Mouse (Mus musculus): ENCODE data around the gene Olfr1044. TPM values are rescaled to one million over a fixed set of nuclear protein-coding genes. Genes with fewer than 3 reads are reported as not detected.
"Not testable (repeated sequence)": the region's sequence is repeated elsewhere in the genome, so short reads cannot be mapped to it uniquely, and the experiment has no call there.

Olfr1044 gene
- polyA plus RNA-seq (2014; fragmentation: Nextera tagmentation; extraction: Ambion mirVana) = not detected in 2 replicates

DNA sequence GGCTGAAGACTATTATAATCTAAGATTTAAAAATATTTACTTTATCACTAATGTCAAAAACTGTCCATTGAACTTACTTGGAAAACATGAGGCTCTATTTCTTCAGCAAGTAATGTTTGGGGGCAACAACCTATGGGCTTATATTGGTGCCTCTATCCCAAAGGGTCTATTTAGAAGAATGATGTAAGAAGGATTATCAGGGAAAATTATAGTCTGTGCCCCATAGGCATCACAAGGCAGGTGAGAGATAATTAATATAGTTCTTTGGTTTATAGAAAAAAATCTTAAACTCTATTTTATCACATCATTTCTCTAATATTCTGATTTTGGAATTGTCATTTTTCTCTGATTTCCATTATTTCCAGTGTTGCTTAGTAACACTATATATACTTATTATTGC, at the start of gene Olfr1044:
TSS of gene Olfr1044 (minus strand) at position 101 of the 400 bp plus-strand sequence.
- no peaks in the 10 kb centered on the region for H3K36me3 ChIP-seq (ENCODE audit: control insufficient read depth, insufficient read depth, low read length)
- no peak for ATAC-seq (ENCODE audit: low FRiP score, low TSS enrichment)
- no peak within 1 kb of the TSS for H3K4me3 ChIP-seq (ENCODE audit: low read length)
- no peaks in the 10 kb centered on the region for H3K9me3 ChIP-seq (ENCODE audit: control insufficient read depth, low read length)
- no peak within 1 kb of the TSS for H3K4me2 ChIP-seq (replicated peaks; ENCODE audit: low read depth, low read length)
- H3K9ac ChIP-seq (ENCODE audit: low read depth, low read length) = no peak within 1 kb of the TSS
- H3K27me3 ChIP-seq (ENCODE audit: control insufficient read depth, insufficient read depth, low read length) = no peaks in the 10 kb centered on the region
- no peaks in the 10 kb centered on the region for H3K4me1 ChIP-seq (ENCODE audit: control insufficient read depth, insufficient read depth, low read length)
- no peak within 1 kb of the TSS for H3K27ac ChIP-seq (ENCODE audit: low read depth, low read length)

DNA sequence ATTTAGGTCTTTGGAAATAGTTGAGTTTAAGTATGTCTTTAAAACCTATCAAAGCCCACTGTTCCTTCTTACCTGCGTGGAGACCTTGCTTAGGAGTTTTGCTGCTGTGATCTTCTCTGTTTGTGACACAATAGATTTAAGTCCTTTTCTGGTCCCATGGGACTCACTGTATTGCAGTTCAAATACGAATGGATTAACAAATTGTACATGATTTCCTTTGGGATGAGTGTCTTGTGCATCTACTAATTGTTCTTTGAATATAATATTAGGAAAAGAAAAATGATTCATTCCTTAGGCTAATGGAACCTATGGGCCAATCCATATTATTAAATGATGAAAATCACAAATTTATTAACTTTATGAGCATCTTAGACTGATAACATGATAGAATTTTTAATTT, 41.6 kb upstream of the Olfr1044 start, which contains the start of gene Olfr1046:
TSS of gene Olfr1046 (minus strand) at position 101 of the 400 bp plus-strand sequence.
- H3K27ac ChIP-seq (ENCODE audit: low read depth, low read length) = no peak within 1 kb of the TSS
- H3K4me3 ChIP-seq (ENCODE audit: low read length) = no peak within 1 kb of the TSS
- H3K9me3 ChIP-seq (ENCODE audit: control insufficient read depth, low read length) = no peaks in the 10 kb centered on the region
- no peaks in the 10 kb centered on the region for H3K27me3 ChIP-seq (ENCODE audit: control insufficient read depth, insufficient read depth, low read length)
- 77% methylated on average over 2 of the region's 2 CpGs for WGBS
- no peak within 1 kb of the TSS for H3K9ac ChIP-seq (ENCODE audit: low read depth, low read length)
- no peaks in the 10 kb centered on the region for H3K36me3 ChIP-seq (ENCODE audit: control insufficient read depth, insufficient read depth, low read length)
- H3K4me1 ChIP-seq (ENCODE audit: control insufficient read depth, insufficient read depth, low read length) = no peaks in the 10 kb centered on the region
- H3K4me2 ChIP-seq (replicated peaks; ENCODE audit: low read depth, low read length) = no peak within 1 kb of the TSS
- ATAC-seq (ENCODE audit: low FRiP score, low TSS enrichment) = no peak

DNA sequence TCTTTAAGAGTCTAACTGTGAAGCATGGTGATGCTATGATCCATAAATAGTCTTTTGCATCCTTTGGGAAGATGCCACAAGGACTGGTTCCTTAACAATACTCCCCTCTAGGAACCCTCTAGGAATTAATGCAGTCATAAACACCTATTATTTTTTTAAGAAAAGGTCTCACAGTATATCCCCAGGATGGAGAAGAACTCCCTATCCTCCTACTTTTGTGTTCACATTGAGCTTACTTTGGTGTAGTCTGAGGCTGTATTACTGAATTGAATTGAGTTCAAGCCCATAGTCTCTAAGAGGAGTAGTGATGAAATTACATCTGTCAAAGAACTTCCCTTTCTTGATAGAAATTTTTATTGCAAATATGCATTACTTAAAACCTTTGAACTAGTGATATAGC, 25.3 kb upstream of the Olfr1044 start, which contains the start of gene Olfr1045:
TSS of gene Olfr1045 (minus strand) at position 101 of the 400 bp plus-strand sequence.
- no peak within 1 kb of the TSS for H3K4me3 ChIP-seq (ENCODE audit: low read length)
- no peak within 1 kb of the TSS for H3K27ac ChIP-seq (ENCODE audit: low read depth, low read length)
- no peaks in the 10 kb centered on the region for H3K27me3 ChIP-seq (ENCODE audit: control insufficient read depth, insufficient read depth, low read length)
- no peaks in the 10 kb centered on the region for H3K9me3 ChIP-seq (ENCODE audit: control insufficient read depth, low read length)
- no peak within 1 kb of the TSS for H3K4me2 ChIP-seq (replicated peaks; ENCODE audit: low read depth, low read length)
- H3K36me3 ChIP-seq (ENCODE audit: control insufficient read depth, insufficient read depth, low read length) = no peaks in the 10 kb centered on the region
- H3K4me1 ChIP-seq (ENCODE audit: control insufficient read depth, insufficient read depth, low read length) = no peaks in the 10 kb centered on the region
- ATAC-seq (ENCODE audit: low FRiP score, low TSS enrichment) = no peak
- H3K9ac ChIP-seq (ENCODE audit: low read depth, low read length) = no peak within 1 kb of the TSS

DNA sequence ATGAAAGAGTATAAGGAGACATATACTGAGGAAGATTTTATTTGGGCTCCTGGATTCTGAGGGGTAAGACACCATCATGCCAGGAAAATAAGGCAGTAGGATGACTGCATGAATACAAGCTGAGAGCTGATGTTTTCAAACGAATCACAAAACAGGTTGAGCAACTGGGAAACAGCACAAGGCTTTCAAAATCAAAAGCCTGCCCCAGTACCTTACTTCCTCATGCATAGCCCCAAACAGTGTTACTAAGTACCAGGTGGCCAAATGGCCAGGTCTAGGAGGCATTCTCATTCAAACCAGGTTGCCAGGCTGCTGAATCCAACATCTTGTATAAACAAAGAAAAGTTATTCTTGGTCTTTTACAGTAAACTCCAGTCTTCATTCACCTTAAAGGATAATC, 18.2 kb upstream of the Olfr1044 start:
- whole genome bisulfite sequencing = 47% methylated on average over 1 of the region's 1 CpGs
- Histone ChIP-seq H3K27me3 (ENCODE audit: control insufficient read depth, insufficient read depth, low read length) (no peaks in the 10 kb centered on the region), H3K4me1 (ENCODE audit: control insufficient read depth, insufficient read depth, low read length) (no peaks in the 10 kb centered on the region), H3K27ac (ENCODE audit: low read depth, low read length) (no peak overlapping the region), H3K36me3 (ENCODE audit: control insufficient read depth, insufficient read depth, low read length) (no peaks in the 10 kb centered on the region), H3K4me3 (ENCODE audit: low read length) (no peak overlapping the region), H3K9ac (ENCODE audit: low read depth, low read length) (no peak overlapping the region), H3K4me2 (replicated peaks; ENCODE audit: low read depth, low read length) (no peak overlapping the region), H3K9me3 (ENCODE audit: control insufficient read depth, low read length) (no peaks in the 10 kb centered on the region)
- ATAC-seq (ENCODE audit: low FRiP score, low TSS enrichment) = no peak

DNA sequence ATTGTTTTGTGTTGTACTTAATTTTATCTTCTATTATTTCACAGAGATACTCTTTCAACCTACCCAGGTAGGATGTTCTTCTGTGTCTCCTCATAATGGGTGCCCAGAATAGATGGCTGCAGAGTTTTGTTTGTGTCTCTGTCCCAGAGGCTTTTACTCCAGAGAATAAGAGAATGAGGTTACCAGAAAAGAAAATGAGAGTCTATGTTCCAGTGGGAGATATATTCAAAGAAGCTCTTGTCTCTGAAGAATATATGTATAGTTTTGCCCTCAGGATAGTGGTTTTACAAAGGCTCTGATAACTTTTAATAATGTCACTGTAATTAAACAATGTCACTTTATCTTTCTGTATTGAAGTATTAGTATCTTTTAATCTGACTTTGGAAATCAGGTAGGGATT, 8.0 kb upstream of the Olfr1044 start, which contains the start of gene Olfr52:
TSS of gene Olfr52 (minus strand) at position 101 of the 400 bp plus-strand sequence.
- Histone ChIP-seq H3K27me3 (ENCODE audit: control insufficient read depth, insufficient read depth, low read length) (no peaks in the 10 kb centered on the region), H3K27ac (ENCODE audit: low read depth, low read length) (no peak within 1 kb of the TSS), H3K4me1 (ENCODE audit: control insufficient read depth, insufficient read depth, low read length) (no peaks in the 10 kb centered on the region), H3K4me2 (replicated peaks; ENCODE audit: low read depth, low read length) (no peak within 1 kb of the TSS), H3K9me3 (ENCODE audit: control insufficient read depth, low read length) (no peaks in the 10 kb centered on the region), H3K4me3 (ENCODE audit: low read length) (no peak within 1 kb of the TSS), H3K9ac (ENCODE audit: low read depth, low read length) (no peak within 1 kb of the TSS), H3K36me3 (ENCODE audit: control insufficient read depth, insufficient read depth, low read length) (no peaks in the 10 kb centered on the region)
- ATAC-seq (ENCODE audit: low FRiP score, low TSS enrichment) = no peak

DNA sequence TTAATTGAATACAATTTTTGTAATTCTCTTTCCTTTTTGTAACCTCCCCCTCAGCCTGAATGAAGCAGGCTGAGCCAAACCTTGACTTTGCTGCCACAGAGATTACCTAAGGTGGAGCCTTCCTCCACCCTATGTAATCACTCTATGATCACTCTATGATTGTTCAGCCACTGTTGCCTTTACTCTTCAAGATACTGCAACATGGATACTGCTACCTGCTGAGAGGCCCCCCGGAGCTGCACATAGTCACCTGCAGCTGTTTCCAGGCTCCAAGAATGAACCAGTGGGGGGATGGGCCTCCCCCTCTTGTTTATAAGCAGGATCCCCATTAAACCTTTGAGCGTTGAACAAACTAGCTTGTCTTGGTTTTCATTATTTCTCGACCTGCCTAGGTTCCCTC, 2.3 kb upstream of the Olfr1044 start:
- 81% methylated on average over 3 of the region's 3 CpGs for WGBS
- H3K27ac ChIP-seq (ENCODE audit: low read depth, low read length) = no peak overlapping the region
- ATAC-seq (ENCODE audit: low FRiP score, low TSS enrichment) = no peak
- no peak overlapping the region for H3K4me3 ChIP-seq (ENCODE audit: low read length)
- H3K4me1 ChIP-seq (ENCODE audit: control insufficient read depth, insufficient read depth, low read length) = no peaks in the 10 kb centered on the region
- no peak overlapping the region for H3K9ac ChIP-seq (ENCODE audit: low read depth, low read length)
- no peak overlapping the region for H3K4me2 ChIP-seq (replicated peaks; ENCODE audit: low read depth, low read length)
- no peaks in the 10 kb centered on the region for H3K27me3 ChIP-seq (ENCODE audit: control insufficient read depth, insufficient read depth, low read length)
- no peaks in the 10 kb centered on the region for H3K9me3 ChIP-seq (ENCODE audit: control insufficient read depth, low read length)
- H3K36me3 ChIP-seq (ENCODE audit: control insufficient read depth, insufficient read depth, low read length) = no peaks in the 10 kb centered on the region

DNA sequence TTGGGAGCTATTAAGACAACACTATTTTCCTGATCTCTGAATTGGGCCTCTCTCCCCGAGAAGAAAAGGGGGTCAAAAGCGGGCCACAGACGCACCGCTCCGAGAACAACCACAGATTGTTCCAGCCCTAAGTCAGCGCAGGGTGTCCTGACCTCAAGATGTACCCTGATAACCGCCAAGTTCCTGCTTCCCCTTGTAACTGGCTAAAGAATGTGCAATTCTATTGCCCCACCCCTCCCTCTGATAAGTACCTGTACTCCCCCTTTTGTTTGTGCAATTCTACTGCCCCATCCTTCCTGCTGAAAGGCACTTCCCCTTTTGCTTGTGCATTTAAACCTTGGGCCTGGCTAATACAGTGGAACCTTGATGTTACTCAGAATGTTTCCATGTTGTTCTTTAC, 2.2 kb downstream of the Olfr1044 start:
- H3K27ac ChIP-seq (ENCODE audit: low read depth, low read length); H3K4me2 ChIP-seq (replicated peaks; ENCODE audit: low read depth, low read length); H3K9me3 ChIP-seq (ENCODE audit: control insufficient read depth, low read length); H3K27me3 ChIP-seq (ENCODE audit: control insufficient read depth, insufficient read depth, low read length); H3K4me1 ChIP-seq (ENCODE audit: control insufficient read depth, insufficient read depth, low read length); H3K4me3 ChIP-seq (ENCODE audit: low read length); H3K9ac ChIP-seq (ENCODE audit: low read depth, low read length); H3K36me3 ChIP-seq (ENCODE audit: control insufficient read depth, insufficient read depth, low read length); ATAC-seq (ENCODE audit: low FRiP score, low TSS enrichment): not testable (repeated sequence)
- WGBS = 85% methylated on average over 7 of the region's 7 CpGs

DNA sequence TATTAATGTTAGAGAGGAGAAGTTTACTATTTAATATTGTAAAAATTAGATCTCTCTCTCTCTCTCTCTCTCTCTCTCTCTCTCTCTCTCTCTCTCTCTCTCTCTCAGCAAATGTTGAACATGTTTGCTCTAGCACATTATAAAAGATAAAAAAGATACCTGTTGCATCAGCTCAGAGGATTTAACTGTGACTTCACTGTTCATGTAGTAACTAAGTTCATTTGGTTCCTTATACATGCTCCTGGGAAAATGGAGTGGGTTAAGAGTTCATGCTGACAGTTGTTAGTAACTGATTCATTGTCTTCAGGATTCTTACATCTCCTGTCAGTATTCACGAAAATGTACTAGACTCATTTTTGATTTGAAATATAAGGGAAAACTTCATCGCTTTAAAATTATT, 10.2 kb downstream of the Olfr1044 start, which contains the start of gene Olfr1043:
TSS of gene Olfr1043 (minus strand) at position 101 of the 400 bp plus-strand sequence.
- Histone ChIP-seq H3K4me2 (replicated peaks; ENCODE audit: low read depth, low read length) (no peak within 1 kb of the TSS), H3K36me3 (ENCODE audit: control insufficient read depth, insufficient read depth, low read length) (no peaks in the 10 kb centered on the region), H3K9ac (ENCODE audit: low read depth, low read length) (no peak within 1 kb of the TSS), H3K4me1 (ENCODE audit: control insufficient read depth, insufficient read depth, low read length) (no peaks in the 10 kb centered on the region), H3K9me3 (ENCODE audit: control insufficient read depth, low read length) (no peaks in the 10 kb centered on the region), H3K27me3 (ENCODE audit: control insufficient read depth, insufficient read depth, low read length) (no peaks in the 10 kb centered on the region), H3K4me3 (ENCODE audit: low read length) (no peak within 1 kb of the TSS), H3K27ac (ENCODE audit: low read depth, low read length) (no peak within 1 kb of the TSS)
- no peak for ATAC-seq (ENCODE audit: low FRiP score, low TSS enrichment)
- WGBS = 92% methylated on average over 2 of the region's 2 CpGs

DNA sequence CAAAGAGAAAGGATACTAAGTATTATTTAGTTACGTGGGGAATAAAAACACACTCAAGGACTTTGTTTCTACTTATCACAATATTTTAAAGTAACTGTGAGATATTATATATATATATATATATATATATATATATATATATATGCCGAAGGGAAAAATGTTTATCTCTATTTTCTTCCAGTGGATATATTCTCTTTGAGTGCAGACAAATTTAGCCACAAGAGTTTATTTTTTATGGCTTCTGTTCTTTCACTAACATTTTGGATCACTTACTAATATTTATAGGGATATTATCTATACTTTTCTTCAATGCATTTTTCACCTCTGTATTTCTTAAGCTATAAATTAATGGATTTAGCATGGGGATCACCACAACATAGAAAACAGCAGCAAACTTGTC, 15.9 kb downstream of the Olfr1044 start, which contains the start of gene Olfr1042:
TSS of gene Olfr1042 (minus strand) at position 101 of the 400 bp plus-strand sequence.
- Histone ChIP-seq H3K36me3 (ENCODE audit: control insufficient read depth, insufficient read depth, low read length) (no peaks in the 10 kb centered on the region), H3K4me3 (ENCODE audit: low read length) (no peak within 1 kb of the TSS), H3K4me2 (replicated peaks; ENCODE audit: low read depth, low read length) (no peak within 1 kb of the TSS), H3K9me3 (ENCODE audit: control insufficient read depth, low read length) (no peaks in the 10 kb centered on the region), H3K4me1 (ENCODE audit: control insufficient read depth, insufficient read depth, low read length) (no peaks in the 10 kb centered on the region), H3K27ac (ENCODE audit: low read depth, low read length) (no peak within 1 kb of the TSS), H3K27me3 (ENCODE audit: control insufficient read depth, insufficient read depth, low read length) (no peaks in the 10 kb centered on the region), H3K9ac (ENCODE audit: low read depth, low read length) (no peak within 1 kb of the TSS)
- no peak for ATAC-seq (ENCODE audit: low FRiP score, low TSS enrichment)
- 92% methylated on average over 2 of the region's 2 CpGs for WGBS

Data from kidney, embryonic 14.5 days (tissue).